Comparison of ENCODE assay signal across 8 mouse cellular contexts in the genomic region with DNA sequence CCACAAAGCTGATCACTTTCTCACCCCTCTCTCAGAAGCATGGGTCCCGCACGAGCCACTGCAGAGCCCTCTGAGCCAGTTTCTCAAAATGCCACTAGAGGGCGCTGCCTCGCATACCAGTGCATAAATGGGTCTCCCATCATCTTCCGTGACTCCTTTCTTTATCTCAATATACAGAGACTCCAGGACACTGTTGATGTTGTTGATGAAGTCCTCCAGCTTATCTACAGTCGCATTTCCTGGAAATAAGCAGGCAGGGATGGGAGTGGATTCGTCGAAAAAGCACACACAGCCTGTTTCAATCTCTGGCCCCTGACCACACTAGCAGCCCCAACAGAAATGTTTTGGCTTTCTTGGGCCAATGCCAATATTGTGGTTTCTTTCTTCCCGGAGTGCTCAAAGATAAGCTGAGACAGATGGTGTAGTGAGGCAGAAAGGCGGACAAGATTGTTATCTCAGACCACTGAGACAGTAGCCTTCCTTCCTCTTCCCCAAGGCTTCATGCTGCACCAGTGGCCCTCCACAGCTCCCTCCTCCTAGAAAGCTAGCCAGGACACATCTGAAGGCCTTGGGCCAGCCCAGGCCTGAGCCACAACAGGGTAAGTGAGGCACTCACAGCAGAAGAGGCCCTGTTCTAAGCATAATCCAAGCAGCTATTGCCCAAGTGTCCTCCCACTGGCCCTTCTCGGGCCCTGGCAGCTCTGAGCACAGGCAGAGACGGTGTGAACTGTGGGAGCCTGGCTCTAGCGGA. TPM values are rescaled to one million over a fixed set of nuclear protein-coding genes. Genes with fewer than 3 reads are reported as not detected.
DNase-seq lines count a peak whose midpoint lies in the region; ATAC-seq and TF ChIP-seq lines count a peak whose summit lies in the region.

No protein-coding gene starts in this region.

- H3K79me3 ChIP-seq in C2C12 (ENCODE audit: low read depth) = no peaks in the 10 kb centered on the region

- H3K79me2 ChIP-seq in C2C12 (ENCODE audit: control insufficient read depth, insufficient read depth) = no peaks in the 10 kb centered on the region

- H3K27me3 ChIP-seq in C2C12 (ENCODE audit: control insufficient read depth, insufficient read depth, insufficient read length) = no peaks in the 10 kb centered on the region
- H3K27me3 ChIP-seq in heart, embryonic 12.5 days (replicated peaks) = no peaks in the 10 kb centered on the region
- H3K27me3 ChIP-seq in kidney, embryonic 16.5 days (ENCODE audit: insufficient read depth, low read length) = no peaks in the 10 kb centered on the region
- H3K27me3 ChIP-seq in liver, embryonic 11.5 days (replicated peaks; ENCODE audit: control insufficient read depth, insufficient read depth, low read length) = no peaks in the 10 kb centered on the region
- no peaks in the 10 kb centered on the region for H3K27me3 ChIP-seq in splenic B cell, adult 2 months (ENCODE audit: control insufficient read depth, insufficient read depth, low read length, poor library complexity, severe bottlenecking)

- H3K27ac ChIP-seq in heart, embryonic 12.5 days (ENCODE audit: poor library complexity, severe bottlenecking) = peak overlapping the region; percentile 37
- peak overlapping the region; percentile 90 for H3K27ac ChIP-seq in kidney, embryonic 16.5 days (ENCODE audit: low read length)
- peak overlapping the region; percentile 95 for H3K27ac ChIP-seq in liver, embryonic 11.5 days (ENCODE audit: low read depth, low read length)

- H3K4me1 ChIP-seq in heart, embryonic 12.5 days (replicated peaks) = peaks cover 50% of the 10 kb centered on the region
- peaks cover 33% of the 10 kb centered on the region for H3K4me1 ChIP-seq in kidney, embryonic 16.5 days (ENCODE audit: insufficient read depth, low read length)
- H3K4me1 ChIP-seq in liver, embryonic 11.5 days (replicated peaks; ENCODE audit: control insufficient read depth, insufficient read depth, low read length) = peaks cover 31% of the 10 kb centered on the region

- ATAC-seq in erythroblast, adult 5-6 weeks (replicated peaks; ENCODE audit: low FRiP score, poor library complexity, severe bottlenecking) = peak; percentile 81
- ATAC-seq in heart, embryonic 12.5 days (ENCODE audit: insufficient number of reproducible peaks, low FRiP score) = peak; percentile 77
- peak; percentile 76 for ATAC-seq in kidney, embryonic 16.5 days (ENCODE audit: low FRiP score, low TSS enrichment)
- peak; percentile 89 for ATAC-seq in liver, embryonic 11.5 days (replicated peaks; ENCODE audit: low FRiP score)

- peak; percentile 89 for DNase-seq in brain, adult 2 months (ENCODE audit: low read depth, low spot score)
- DNase-seq in liver, embryonic 11.5 days (ENCODE audit: low spot score) = peak; percentile 73
- DNase-seq in naive thymus-derived CD4-positive, alpha-beta T cell, adult 2 months (ENCODE audit: low read depth) = peak; percentile 94
- peak; percentile 89 for DNase-seq in splenic B cell, adult 2 months (ENCODE audit: low read depth, low spot score)

- peaks cover 23% of the 10 kb centered on the region for H3K36me3 ChIP-seq in C2C12 (ENCODE audit: control insufficient read depth, insufficient read depth)
- H3K36me3 ChIP-seq in heart, embryonic 12.5 days = peaks cover 42% of the 10 kb centered on the region
- H3K36me3 ChIP-seq in kidney, embryonic 16.5 days (ENCODE audit: insufficient read depth, low read length) = peaks cover 29% of the 10 kb centered on the region
- peaks cover 18% of the 10 kb centered on the region for H3K36me3 ChIP-seq in liver, embryonic 11.5 days (ENCODE audit: control insufficient read depth, insufficient read depth, low read length)
- peaks cover 7% of the 10 kb centered on the region for H3K36me3 ChIP-seq in splenic B cell, adult 2 months (ENCODE audit: control insufficient read depth, insufficient read depth, low read length, poor library complexity, severe bottlenecking)

- 19% methylated on average over 13 of the region's 13 CpGs for WGBS in heart, embryonic 12.5 days
- WGBS in kidney, embryonic 16.5 days = 28% methylated on average over 13 of the region's 13 CpGs
- 17% methylated on average over 13 of the region's 13 CpGs for WGBS in liver, embryonic 11.5 days

- H3K4me2 ChIP-seq in heart, embryonic 12.5 days = peak overlapping the region; percentile 41
- H3K4me2 ChIP-seq in kidney, embryonic 16.5 days (replicated peaks; ENCODE audit: low read depth, low read length) = no peak overlapping the region
- peak overlapping the region; percentile 57 for H3K4me2 ChIP-seq in liver, embryonic 11.5 days

- peak overlapping the region; percentile 27 for H3ac ChIP-seq in C2C12 (ENCODE audit: control insufficient read depth, insufficient read length, low read depth)

- no peak overlapping the region for H3K4me3 ChIP-seq in C2C12 (ENCODE audit: insufficient read depth, poor library complexity, severe bottlenecking)
- no peak overlapping the region for H3K4me3 ChIP-seq in heart, embryonic 12.5 days
- no peak overlapping the region for H3K4me3 ChIP-seq in kidney, embryonic 16.5 days (ENCODE audit: low read length)
- 0 out of 2 replicates have a peak overlapping the region, but pooled peaks have one; percentile 20 for H3K4me3 ChIP-seq in liver, embryonic 11.5 days (ENCODE audit: low read depth, low read length)

- H3K9ac ChIP-seq in heart, embryonic 12.5 days = peak overlapping the region; percentile 29; the same call in 1 of the 2 replicates
- peak overlapping the region; percentile 1; the same call in 1 of the 2 replicates for H3K9ac ChIP-seq in kidney, embryonic 16.5 days (replicated peaks; ENCODE audit: low read length)
- H3K9ac ChIP-seq in liver, embryonic 11.5 days (ENCODE audit: low read depth, low read length) = peak overlapping the region; percentile 54

- TF ChIP-seq CTCF in C2C12 (IDR thresholded peaks at IDR 0.05; ENCODE audit: control insufficient read depth, insufficient read depth, insufficient read length) = peak; percentile 71

- no peaks in the 10 kb centered on the region for H3K9me3 ChIP-seq in heart, embryonic 12.5 days (replicated peaks)
- H3K9me3 ChIP-seq in kidney, embryonic 16.5 days (ENCODE audit: low read length) = no peaks in the 10 kb centered on the region
- H3K9me3 ChIP-seq in liver, embryonic 11.5 days (ENCODE audit: control insufficient read depth, low read length) = no peaks in the 10 kb centered on the region

TF ChIP-seq in C2C12, 6 proteins besides CTCF, POLR2A, EP300 and RAD21:
- TF ChIP-seq CEBPB (IDR thresholded peaks at IDR 0.05; ENCODE audit: low read depth) (no peak), MYOD1 (IDR thresholded peaks at IDR 0.05; ENCODE audit: control insufficient read depth, insufficient read length, low read depth) (peak; percentile 88)
TF ChIP-seq in C2C12: peak in this region for 1.

RNA-seq across cellular contexts. Expression of a gene that starts 19.2 kb away (rescaled TPM):
- 103 TPM for polyA plus RNA-seq in C2C12 (2012; fragmentation: generic; extraction: Trizol)
- total RNA-seq in erythroblast, adult 5-6 weeks (2015; ENCODE audit: low replicate concordance) = 21.7 and 24.0 TPM in 2 replicates
- 12.8 and 18.6 TPM in 2 replicates for total RNA-seq in erythroblast, adult 5-6 weeks (2017; ENCODE audit: low replicate concordance)
- polyA plus RNA-seq in heart, embryonic 12.5 days (2016; fragmentation: Nextera tagmentation; extraction: Ambion mirVana) = 97.1 and 98.8 TPM in 2 replicates
- polyA plus RNA-seq in kidney, embryonic 16.5 days (2015; fragmentation: Nextera tagmentation; extraction: Ambion mirVana) = 131 and 137 TPM in 2 replicates
- 126 and 132 TPM in 2 replicates for polyA plus RNA-seq in liver, embryonic 11.5 days (2014; fragmentation: Nextera tagmentation; extraction: Ambion mirVana)

RNA-seq across cellular contexts. Expression of a gene that starts 27.7 kb away (rescaled TPM):
- polyA plus RNA-seq in C2C12 (2012; fragmentation: generic; extraction: Trizol) = 10.3 TPM
- 6.7 TPM in 1 of 2 replicates, not detected in the other for total RNA-seq in erythroblast, adult 5-6 weeks (2015; ENCODE audit: low replicate concordance)
- 1.3 and 1.8 TPM in 2 replicates for total RNA-seq in erythroblast, adult 5-6 weeks (2017; ENCODE audit: low replicate concordance)
- polyA plus RNA-seq in heart, embryonic 12.5 days (2016; fragmentation: Nextera tagmentation; extraction: Ambion mirVana) = 5.9 and 7.0 TPM in 2 replicates
- 13.3 and 14.1 TPM in 2 replicates for polyA plus RNA-seq in kidney, embryonic 16.5 days (2015; fragmentation: Nextera tagmentation; extraction: Ambion mirVana)
- polyA plus RNA-seq in liver, embryonic 11.5 days (2014; fragmentation: Nextera tagmentation; extraction: Ambion mirVana) = 14.8 and 15.2 TPM in 2 replicates

Comparison
In these comparisons a context has a peak if more than half of its experiments do, and no peak if none do; other contexts are left out.
1. H3K27ac ChIP-seq: peak in every context shown above with its lines; median percentile 95 in liver, embryonic 11.5 days; 90 in kidney, embryonic 16.5 days; 37 in heart, embryonic 12.5 days.
2. H3K9ac ChIP-seq: peak in every context shown above with its lines; median percentile 54 in liver, embryonic 11.5 days; 29 in heart, embryonic 12.5 days; 1 in kidney, embryonic 16.5 days.